Mouse (Mus musculus): ENCODE results near the gene Tnr.

Tnr gene

GRCm38 (mm10) chr1:159629822-159630589 is 106.4 kb downstream of the Tnr start:
- 83% methylated on average over 5 of the region's 5 CpGs for WGBS

DNA sequence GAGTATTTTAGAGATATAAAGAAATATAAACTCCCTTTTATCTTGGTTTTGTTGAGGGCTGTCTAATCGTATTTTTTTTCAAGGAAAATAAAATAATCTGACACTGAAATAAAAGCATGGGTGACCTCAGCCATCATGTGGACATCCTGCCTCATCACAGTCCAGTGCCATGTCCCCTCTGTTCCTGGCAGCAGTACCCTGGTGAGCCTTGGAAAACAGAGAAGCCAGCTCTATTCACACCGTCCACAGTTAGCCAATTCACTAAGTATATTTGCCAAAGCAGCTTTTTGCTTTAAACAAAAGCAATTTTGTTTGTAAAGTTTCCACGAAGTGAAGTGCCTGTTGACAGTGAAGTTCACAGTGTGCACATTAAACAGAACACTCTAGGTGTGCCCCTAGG is 109.0 kb downstream of the Tnr start:
- 61% methylated on average over 3 of the region's 3 CpGs for WGBS

DNA sequence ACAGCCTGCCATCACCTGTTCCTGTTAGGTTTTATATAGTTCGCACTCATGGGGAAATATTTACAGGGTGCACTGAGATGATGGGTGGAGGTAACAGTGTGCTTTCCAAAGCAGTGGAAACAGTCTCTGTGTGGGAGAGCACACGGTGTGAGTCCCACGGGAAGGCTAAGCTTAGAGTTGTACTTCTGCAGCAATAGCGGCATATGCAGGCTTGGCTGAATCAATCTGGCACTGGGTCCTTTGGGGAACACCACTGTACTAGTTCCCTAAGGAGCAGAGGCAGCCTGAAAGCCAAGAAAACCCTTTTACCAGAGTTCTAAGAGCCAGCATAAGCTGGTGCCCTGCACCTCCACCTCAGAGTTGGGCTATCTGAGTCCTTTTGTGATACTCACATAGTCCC is 115.8 kb downstream of the Tnr start:
- WGBS, result 47% methylated on average over 4 of the region's 4 CpGs

DNA sequence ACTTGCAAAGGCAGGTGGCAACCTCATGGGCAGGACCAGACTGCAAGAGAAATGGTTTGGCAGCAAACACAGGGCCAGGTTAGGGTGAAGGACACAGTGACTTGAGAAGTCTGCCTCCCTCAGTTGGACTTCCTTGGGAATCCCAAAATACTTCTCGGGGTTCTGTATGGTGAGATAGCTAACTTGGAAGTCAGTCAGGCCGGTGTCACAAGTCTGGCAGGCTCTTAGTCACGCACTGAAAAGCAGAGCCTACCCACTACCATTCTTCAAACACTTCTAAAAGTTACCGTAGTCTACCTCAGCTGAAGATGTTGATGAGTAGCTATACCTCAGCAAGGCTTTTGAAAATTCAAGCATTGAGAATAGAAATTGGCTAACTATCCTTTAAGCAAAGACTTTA is 122.2 kb downstream of the Tnr start:
- WGBS, result 56% methylated on average over 4 of the region's 4 CpGs

GRCm38 (mm10) chr1:159650486-159650885 is 126.9 kb downstream of the Tnr start:
- WGBS, result 57% methylated on average over 4 of the region's 4 CpGs

- WGBS, result 86% methylated on average over 3 of the region's 3 CpGs
These were observed 131.7 kb downstream of the Tnr start for GRCm38 (mm10) chr1:159655241-159655640.

DNA sequence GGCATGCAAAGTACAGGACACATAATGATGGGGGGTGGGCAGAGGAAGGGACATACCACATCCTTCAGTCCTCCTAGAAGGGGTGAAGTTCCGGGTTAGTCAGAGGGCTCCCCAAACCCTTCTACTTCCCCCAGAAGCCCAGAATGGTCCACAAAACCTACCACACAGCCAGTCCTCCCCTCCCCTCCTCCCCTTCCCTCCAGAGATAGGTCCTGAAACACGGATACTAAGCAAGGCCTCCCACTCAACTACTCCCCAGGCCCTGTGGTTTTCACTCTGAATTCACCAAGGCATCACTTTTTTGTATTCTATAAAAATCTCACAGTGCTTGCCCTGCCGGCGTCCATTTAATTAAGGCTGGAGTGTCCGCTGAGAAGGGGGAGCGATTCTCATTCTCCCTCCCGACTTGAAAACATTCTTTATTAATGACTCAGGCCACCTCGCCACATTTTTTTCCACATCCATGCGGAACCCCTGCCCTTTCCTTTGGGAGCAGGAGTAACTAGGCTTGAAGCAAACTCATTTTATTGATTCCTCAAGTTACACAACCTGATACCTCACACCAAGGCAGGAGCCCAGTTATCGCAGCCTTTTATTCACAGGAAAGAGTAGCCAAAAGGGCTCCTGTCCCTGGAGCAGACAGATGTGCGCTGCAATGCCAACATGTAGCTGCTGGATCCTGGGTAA is 134.4 kb downstream of the Tnr start:
- 54% methylated on average over 11 of the region's 11 CpGs for WGBS

- WGBS, result 54% methylated on average over 6 of the region's 6 CpGs
These were observed 137.3 kb downstream of the Tnr start for GRCm38 (mm10) chr1:159660620-159661501.

- WGBS, result 39% methylated on average over 3 of the region's 3 CpGs
These were observed 140.9 kb downstream of the Tnr start for GRCm38 (mm10) chr1:159664496-159664895.

DNA sequence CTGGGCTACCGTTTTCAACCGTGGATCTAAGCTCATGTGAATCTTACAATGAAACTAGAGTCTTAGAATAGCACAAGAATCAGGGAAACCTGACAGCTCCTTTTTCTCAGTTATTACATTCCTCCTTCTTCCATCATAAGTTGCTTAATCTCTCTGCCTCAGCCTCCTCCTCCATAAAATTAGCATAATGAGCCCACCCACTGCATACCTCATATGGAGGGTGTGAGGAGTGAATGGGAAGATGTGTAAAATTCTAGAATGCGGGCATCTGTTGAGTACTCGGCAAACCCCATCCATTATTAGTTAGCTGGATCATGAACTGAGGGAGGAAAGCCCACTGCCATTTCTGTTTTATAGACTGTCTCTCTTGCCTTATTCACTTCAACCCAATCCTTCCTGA is 141.4 kb downstream of the Tnr start:
- 44% methylated on average over 4 of the region's 4 CpGs for WGBS

DNA sequence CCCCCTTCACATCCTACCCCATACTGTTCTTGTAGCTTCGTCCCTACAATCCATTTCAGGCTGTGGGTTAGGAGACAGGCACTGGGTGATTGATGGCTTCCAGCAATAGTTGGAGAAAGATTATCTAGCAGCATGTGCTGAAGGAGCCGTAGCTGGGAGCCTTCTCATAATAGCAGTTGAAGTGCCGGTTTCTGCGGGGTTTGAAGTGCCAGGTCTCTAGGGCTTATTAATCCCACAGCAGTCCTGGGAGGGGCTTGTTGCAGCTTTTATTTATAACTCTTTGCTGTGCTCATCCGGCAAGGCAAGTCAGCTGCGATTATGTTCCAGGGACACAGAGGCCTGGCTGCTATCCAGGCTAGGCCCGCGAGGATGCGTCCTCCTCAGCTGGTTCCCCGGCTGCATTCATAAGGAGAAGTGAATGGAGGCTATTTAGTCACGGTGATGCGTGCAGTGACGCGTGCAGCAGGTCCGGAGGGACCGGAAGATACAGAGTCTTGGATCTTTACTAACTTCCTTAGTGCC is 147.1 kb downstream of the Tnr start:
- WGBS, result 12% methylated on average over 16 of the region's 16 CpGs

GRCm38 (mm10) chr1:159671181-159671580 is 147.6 kb downstream of the Tnr start:
- 68% methylated on average over 8 of the region's 8 CpGs for WGBS

DNA sequence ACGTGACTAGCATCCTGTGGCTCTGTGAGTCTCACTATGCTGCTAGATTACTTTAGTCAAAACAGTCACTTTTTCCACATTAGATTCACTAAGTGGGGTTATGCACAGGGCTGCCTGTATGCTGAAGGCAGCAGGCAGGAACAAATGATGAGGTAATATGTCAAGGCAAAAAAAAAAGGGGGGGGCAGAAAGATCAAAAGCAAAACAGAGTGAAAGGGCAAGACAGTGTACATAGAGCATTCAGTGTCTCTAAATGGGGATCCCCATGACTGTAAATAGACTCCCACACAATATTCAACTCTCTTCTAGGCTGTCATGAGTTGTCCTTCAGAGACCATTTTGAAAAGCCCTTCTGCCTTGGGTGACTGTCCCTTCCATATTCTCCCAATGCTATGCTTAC is 150.7 kb downstream of the Tnr start:
- 83% methylated on average over 1 of the region's 1 CpGs for WGBS

DNA sequence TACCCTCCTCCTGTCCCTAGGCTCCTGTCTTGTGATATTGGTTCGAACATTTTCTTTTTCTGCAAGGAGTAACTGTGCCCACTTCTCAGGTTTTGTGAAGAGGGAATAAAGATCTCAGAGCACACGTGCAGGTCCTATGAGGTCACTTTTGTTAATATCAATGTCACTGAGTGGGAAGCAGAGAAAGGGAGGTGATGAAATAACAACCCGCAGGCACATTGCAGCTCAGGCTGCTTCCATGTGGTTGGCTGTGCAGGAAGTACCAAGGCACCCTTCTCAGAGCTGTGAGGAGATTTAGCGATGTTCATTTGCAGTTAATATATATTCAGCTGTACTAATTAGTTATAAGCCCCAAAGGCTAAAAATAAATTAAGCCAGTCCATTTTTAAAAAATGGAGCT is 151.9 kb downstream of the Tnr start:
- 56% methylated on average over 4 of the region's 4 CpGs for WGBS

GRCm38 (mm10) chr1:159678221-159678935 is 154.8 kb downstream of the Tnr start:
- 38% methylated on average over 10 of the region's 10 CpGs for WGBS

DNA sequence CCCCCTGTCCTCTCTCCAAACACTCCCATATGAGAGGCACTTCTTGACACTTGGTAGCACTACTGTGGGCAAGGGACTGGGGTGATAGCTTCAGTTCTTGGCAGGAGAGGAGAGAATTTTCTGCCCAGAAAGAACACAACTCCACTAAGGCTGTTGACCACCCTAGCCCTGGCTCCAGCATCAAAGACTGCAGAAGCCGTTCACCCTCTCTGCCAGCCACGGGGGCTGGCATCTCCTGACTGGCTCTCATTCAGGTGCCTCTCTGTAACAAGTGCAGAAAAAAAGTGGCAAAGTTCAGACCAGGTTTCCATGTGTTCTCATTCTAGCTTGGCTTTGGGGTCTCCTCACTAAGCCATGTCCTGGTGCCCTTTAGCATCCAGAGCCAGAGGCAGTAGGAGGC is 157.7 kb downstream of the Tnr start:
- WGBS, result 52% methylated on average over 2 of the region's 2 CpGs

- 22% methylated on average over 9 of the region's 9 CpGs for WGBS
These were observed 163.1 kb downstream of the Tnr start for GRCm38 (mm10) chr1:159686476-159687231.

DNA sequence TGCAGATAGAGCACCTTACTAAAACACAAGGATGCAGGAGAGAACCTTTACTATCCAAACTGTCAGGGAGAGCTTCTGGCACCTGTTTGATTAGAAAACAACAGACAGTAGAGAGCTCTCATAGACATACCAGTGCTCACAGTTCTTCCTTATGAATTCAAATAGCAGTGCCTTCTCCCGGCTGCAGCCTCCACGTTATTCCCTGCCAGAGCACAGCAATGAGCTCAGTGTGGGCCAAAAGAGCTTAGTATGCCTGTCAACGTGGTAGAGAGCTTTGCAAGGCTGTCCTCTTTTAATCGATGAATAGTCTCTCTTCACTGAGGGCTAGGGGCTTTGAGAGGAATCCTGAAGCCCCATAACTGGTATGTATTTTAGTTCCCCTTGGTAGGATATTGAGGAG is 173.1 kb downstream of the Tnr start:
- 27% methylated on average over 4 of the region's 4 CpGs for WGBS

- WGBS, result 84% methylated on average over 9 of the region's 9 CpGs
These were observed 178.5 kb downstream of the Tnr start for GRCm38 (mm10) chr1:159702038-159702437.

GRCm38 (mm10) chr1:159704925-159705324 is 181.4 kb downstream of the Tnr start:
- 41% methylated on average over 3 of the region's 3 CpGs for WGBS

- 76% methylated on average over 1 of the region's 1 CpGs for WGBS
These were observed 192.7 kb downstream of the Tnr start for GRCm38 (mm10) chr1:159716301-159716700.

Measured in cerebral cortex, adult 2 months (tissue).